Mouse (Mus musculus) intestine, embryonic 14.5 days (tissue): ENCODE results near the gene Rprd2. TPM values are rescaled to one million over a fixed set of nuclear protein-coding genes. Genes with fewer than 3 reads are reported as not detected.

Experiments used
- ATAC-seq: fragments of 200-750 bp; cut with Nextera tagmentation; replicated peaks from 2 replicates; pipeline ENCODE4 v1.8.0; 2017; ENCODE audit warnings: low read depth, moderate number of reproducible peaks, moderate TSS enrichment, moderate library complexity; ENCODE audit not compliant: low FRiP score, low TSS enrichment
- DNase-seq: peaks from one replicate; pipeline ENCODE4 v3.0.0-alpha.2; 2018; ENCODE audit warnings: low spot score
- H3K27ac ChIP-seq: fragments of 300-500 bp; sonication (generic); 2 replicates; pipeline ENCODE4 v1.5.1; 2014; ENCODE audit warnings: low read depth, mild to moderate bottlenecking, control low read depth
- H3K27me3 ChIP-seq: fragments of 300-500 bp; sonication (generic); replicated peaks from 2 replicates; pipeline ENCODE4 v1.6.1; 2014; ENCODE audit warnings: low read length, control low read depth; ENCODE audit not compliant: control insufficient read depth, insufficient read depth
- H3K36me3 ChIP-seq: fragments of 300-500 bp; sonication (generic); 2 replicates; pipeline ENCODE4 v1.6.1; 2014; ENCODE audit warnings: low read length, control low read depth; ENCODE audit not compliant: control insufficient read depth, insufficient read depth
- H3K4me1 ChIP-seq: fragments of 300-500 bp; sonication (generic); replicated peaks from 2 replicates; pipeline ENCODE4 v1.6.1; 2014; ENCODE audit warnings: low read length, control low read depth, mixed read lengths; ENCODE audit not compliant: control insufficient read depth, insufficient read depth
- H3K4me2 ChIP-seq: fragments of 300-500 bp; sonication (generic); 2 replicates; pipeline ENCODE4 v1.6.1; 2014; ENCODE audit warnings: low read length
- H3K4me3 ChIP-seq: fragments of 300-500 bp; sonication (generic); 2 replicates; pipeline ENCODE4 v1.5.1; 2014; ENCODE audit warnings: low read depth, low read length, control low read depth, mixed read lengths
- H3K9ac ChIP-seq: fragments of 300-500 bp; sonication (generic); 2 replicates; pipeline ENCODE4 v1.6.1; 2014; ENCODE audit warnings: mild to moderate bottlenecking, low read length
- H3K9me3 ChIP-seq: fragments of 300-500 bp; sonication (generic); 2 replicates; pipeline ENCODE4 v1.6.1; 2016; ENCODE audit warnings: low read length, control low read depth; ENCODE audit not compliant: control insufficient read depth
- WGBS: fragments of 180-500 bp; shearing (Covaris S2); extraction: QIAGEN DNeasy Blood & Tissue Kit; methylation state at CpG from one replicate; pipeline ENCODE4 v1.1.7; 2014; 5-methylcytosine and 5-hydroxymethylcytosine counted together
- microRNA-seq: library from miRNA; unstranded; fragments of <30 nt; microRNA quantifications from one replicate; pipeline ENCODE4, GENCODE M21; 2016
- polyA plus RNA-seq: library from polyadenylated mRNA; unstranded; fragments of >200 nt; fragmentation: Nextera tagmentation; extraction: Ambion mirVana; gene quantifications from 2 replicates; pipeline ENCODE4 v1.2.1, GENCODE M21; 2014

The Rprd2 gene
- polyA plus RNA-seq, 1 experiment from 2014 or later, result 19.8 TPM

DNA sequence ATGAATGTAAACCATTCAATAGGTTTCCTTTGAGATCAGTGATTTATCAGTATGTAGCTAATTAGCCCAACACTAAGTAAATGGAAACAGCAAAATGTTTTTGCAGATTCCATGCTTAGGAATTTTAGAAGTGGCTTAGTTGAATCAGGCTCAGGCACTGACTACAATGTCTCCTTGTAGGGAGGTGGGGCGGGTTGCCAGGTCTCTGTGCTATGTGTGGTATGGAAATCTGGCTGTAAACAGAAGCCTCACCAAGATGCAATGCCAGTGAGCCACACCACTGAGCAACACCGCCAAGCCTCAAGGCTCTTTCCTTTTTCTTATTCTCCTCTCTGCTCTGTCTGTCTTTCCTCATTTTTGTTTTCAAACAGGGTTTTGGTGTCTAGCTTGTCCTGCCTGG is 89.8 kb downstream of the Rprd2 start:
- ATAC-seq, result no peak
- H3K4me1 ChIP-seq, result no peaks in the 10 kb centered on the region
- no peaks in the 10 kb centered on the region for H3K9me3 ChIP-seq
- DNase-seq, result no peak
- no peaks in the 10 kb centered on the region for H3K27me3 ChIP-seq
- H3K27ac ChIP-seq, result no peak overlapping the region
- H3K9ac ChIP-seq, result no peak overlapping the region
- 77% methylated on average over 2 of the region's 2 CpGs for WGBS
- no peaks in the 10 kb centered on the region for H3K36me3 ChIP-seq
- H3K4me2 ChIP-seq, result no peak overlapping the region
- no peak overlapping the region for H3K4me3 ChIP-seq

DNA sequence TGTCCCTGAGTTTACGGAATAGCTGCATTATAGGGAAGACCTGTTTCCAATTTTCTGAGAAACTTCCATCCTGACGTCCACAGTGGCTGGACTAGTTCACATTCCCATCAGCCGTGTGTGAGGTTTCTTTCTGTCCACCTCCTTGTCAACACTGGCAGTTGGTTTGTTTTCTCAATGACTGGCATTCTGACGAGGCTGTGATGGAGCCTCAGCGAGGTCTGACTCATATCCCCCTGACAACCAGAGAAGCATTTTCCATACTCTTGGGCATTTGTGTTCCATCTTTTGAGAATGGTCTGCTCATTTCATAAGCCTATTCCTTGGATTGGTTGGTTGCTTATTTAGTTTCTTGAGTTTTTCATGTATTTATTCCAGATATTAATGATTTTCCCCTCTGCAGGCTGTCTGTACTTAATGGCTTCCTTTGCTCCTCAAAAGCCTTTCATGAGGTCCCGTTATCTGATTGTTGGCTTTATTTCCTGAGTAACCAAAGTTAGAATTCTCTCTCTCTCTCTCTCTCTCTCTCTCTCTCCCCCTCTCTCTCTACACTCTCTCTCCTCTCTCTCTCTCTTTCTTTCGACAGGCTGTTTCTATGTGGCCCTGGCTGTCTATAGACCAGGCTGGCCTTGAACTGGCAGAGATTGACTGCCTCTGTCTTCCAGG is 91.8 kb downstream of the Rprd2 start:
- no peak overlapping the region for H3K9ac ChIP-seq
- DNase-seq (no peak), ATAC-seq (no peak)
- H3K36me3 ChIP-seq, result no peaks in the 10 kb centered on the region
- no peak overlapping the region for H3K27ac ChIP-seq
- H3K9me3 ChIP-seq, result no peaks in the 10 kb centered on the region
- no peak overlapping the region for H3K4me2 ChIP-seq
- 55% methylated on average over 7 of the region's 7 CpGs for WGBS
- H3K4me3 ChIP-seq, result no peak overlapping the region
- no peaks in the 10 kb centered on the region for H3K4me1 ChIP-seq
- no peaks in the 10 kb centered on the region for H3K27me3 ChIP-seq

DNA sequence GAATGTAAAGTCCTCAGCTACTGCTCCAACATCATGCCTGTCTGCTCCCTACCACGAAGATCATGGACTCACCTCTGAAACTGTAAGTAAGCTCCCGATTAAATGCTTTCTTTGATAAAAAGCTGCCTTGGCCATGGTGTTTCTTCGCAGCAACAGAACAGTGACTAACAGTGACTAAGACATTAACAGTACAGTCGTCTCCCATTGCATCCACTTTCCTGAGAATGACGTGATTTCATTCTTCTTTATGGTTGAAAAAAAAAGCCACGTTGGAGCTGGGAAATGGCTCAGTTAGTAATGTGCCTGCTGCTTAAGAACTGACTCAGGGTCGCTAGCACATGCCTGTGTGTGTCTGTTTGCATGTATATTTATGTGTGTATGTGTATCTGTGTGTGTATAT is 92.8 kb downstream of the Rprd2 start:
- H3K27me3 ChIP-seq, result no peaks in the 10 kb centered on the region
- no peak for DNase-seq
- H3K9me3 ChIP-seq, result no peaks in the 10 kb centered on the region
- H3K9ac ChIP-seq, result no peak overlapping the region
- no peaks in the 10 kb centered on the region for H3K36me3 ChIP-seq
- WGBS, result 82% methylated on average over 7 of the region's 7 CpGs
- no peak overlapping the region for H3K4me2 ChIP-seq
- no peak overlapping the region for H3K4me3 ChIP-seq
- no peak overlapping the region for H3K27ac ChIP-seq
- ATAC-seq, result no peak
- H3K4me1 ChIP-seq, result no peaks in the 10 kb centered on the region

DNA sequence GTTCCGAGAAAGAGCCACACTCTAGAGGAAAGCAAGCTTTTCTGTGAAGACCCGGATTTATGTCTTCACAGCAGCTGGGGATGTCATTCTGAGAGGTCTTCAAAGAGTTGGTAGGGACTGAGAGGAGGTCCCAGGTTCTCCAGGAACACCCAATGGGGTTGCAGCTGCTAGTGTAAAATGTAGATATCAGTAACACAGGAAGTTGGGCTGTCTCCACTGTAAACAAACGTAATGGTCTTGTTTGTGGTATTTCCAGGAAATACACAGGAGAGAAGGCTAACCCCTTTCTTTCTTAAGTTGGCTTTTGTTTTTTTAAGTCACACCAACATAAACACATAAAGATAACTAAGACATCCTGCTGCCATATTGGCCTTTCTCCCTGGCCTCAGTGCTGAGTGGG is 96.3 kb downstream of the Rprd2 start:
- Histone ChIP-seq H3K4me2 (no peak overlapping the region), H3K36me3 (no peaks in the 10 kb centered on the region), H3K4me1 (no peaks in the 10 kb centered on the region), H3K27me3 (no peaks in the 10 kb centered on the region), H3K9me3 (no peaks in the 10 kb centered on the region), H3K9ac (no peak overlapping the region), H3K4me3 (no peak overlapping the region), H3K27ac (no peak overlapping the region)
- ATAC-seq, result no peak
- WGBS, result 69% methylated on average over 3 of the region's 3 CpGs
- no peak for DNase-seq

DNA sequence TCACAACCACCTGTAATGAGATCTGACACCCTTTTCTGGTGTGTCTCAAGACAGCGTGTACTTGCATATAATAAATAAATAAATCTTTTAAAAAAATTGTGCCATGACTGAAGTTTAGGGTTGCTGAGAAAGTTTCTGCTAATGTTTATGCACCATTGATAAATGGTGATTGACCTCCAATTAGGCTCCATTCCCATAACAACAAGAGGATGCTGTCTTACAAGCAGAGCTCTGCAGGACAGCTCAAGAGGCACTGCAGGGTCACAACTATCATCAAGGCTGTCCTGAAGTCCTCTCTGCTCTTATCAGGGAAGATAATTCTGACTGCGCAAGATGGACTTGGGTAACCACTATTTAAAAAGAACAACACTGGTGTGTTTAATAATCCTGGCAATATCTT is 100.5 kb downstream of the Rprd2 start:
- no peaks in the 10 kb centered on the region for H3K36me3 ChIP-seq
- H3K4me3 ChIP-seq, result no peak overlapping the region
- H3K9ac ChIP-seq, result no peak overlapping the region
- H3K4me1 ChIP-seq, result no peaks in the 10 kb centered on the region
- DNase-seq (no peak), ATAC-seq (no peak)
- no peaks in the 10 kb centered on the region for H3K9me3 ChIP-seq
- H3K27ac ChIP-seq, result no peak overlapping the region
- WGBS, result 65% methylated on average over 2 of the region's 2 CpGs
- no peak overlapping the region for H3K4me2 ChIP-seq
- no peaks in the 10 kb centered on the region for H3K27me3 ChIP-seq

DNA sequence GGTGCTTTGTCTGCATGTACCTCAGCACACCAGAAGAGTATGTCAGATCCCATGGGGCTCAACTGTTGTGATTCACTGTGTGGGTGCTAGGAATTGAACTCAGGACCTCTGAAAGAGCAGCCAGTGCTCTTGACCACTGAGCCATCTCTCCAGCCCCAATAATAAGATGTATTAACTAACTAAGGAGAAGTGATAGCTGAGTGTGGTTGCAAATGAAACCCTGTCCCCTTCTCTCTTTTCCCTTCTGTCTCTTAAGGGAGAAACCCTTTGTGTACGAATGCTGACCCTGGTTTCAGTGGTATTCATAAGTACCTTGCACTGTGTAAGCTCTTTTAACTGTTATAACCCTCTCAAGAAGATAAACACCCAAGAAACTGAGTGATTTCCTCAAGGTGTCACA is 102.6 kb downstream of the Rprd2 start:
- 65% methylated on average over 1 of the region's 1 CpGs for WGBS
- no peaks in the 10 kb centered on the region for H3K27me3 ChIP-seq
- ATAC-seq, result no peak

More for the DNA sequence above, 102.6 kb downstream of the Rprd2 start:
- H3K36me3 ChIP-seq, result no peaks in the 10 kb centered on the region
- no peaks in the 10 kb centered on the region for H3K4me1 ChIP-seq
- DNase-seq, result no peak
- H3K9ac ChIP-seq, result no peak overlapping the region
- no peak overlapping the region for H3K27ac ChIP-seq
- no peaks in the 10 kb centered on the region for H3K9me3 ChIP-seq
- no peak overlapping the region for H3K4me2 ChIP-seq
- H3K4me3 ChIP-seq, result no peak overlapping the region

Small RNA genes lying within 50 kb of the gene (microRNA-seq; reads per million reads assigned to microRNA genes)
- not detected for gene Mir7014

Other genes starting within 250 kb of the Rprd2 start
- gene Golph3l, start 229.9 kb downstream of the Rprd2 start, polyA plus RNA-seq, result 38.5 and 38.7 TPM in 2 replicates
- gene Ensa, start 193.9 kb downstream of the Rprd2 start, polyA plus RNA-seq, result 71.8 and 75.6 TPM in 2 replicates
- 49.8 and 57.5 TPM in 2 replicates for gene Mcl1, start 160.1 kb downstream of the Rprd2 start, polyA plus RNA-seq
- 1.2 and 2.6 TPM in 2 replicates for gene Adamtsl4, start 130.9 kb downstream of the Rprd2 start, polyA plus RNA-seq
- 23.2 and 26.3 TPM in 2 replicates for gene Ecm1, start 79.3 kb downstream of the Rprd2 start, polyA plus RNA-seq
- gene Tars2, start 58.7 kb downstream of the Rprd2 start, polyA plus RNA-seq, result 55.4 and 55.8 TPM in 2 replicates
- gene Prpf3, start 37.0 kb upstream of the Rprd2 start, polyA plus RNA-seq, result 50.3 and 54.0 TPM in 2 replicates
- gene Mrps21, start 52.7 kb upstream of the Rprd2 start, polyA plus RNA-seq, result 342 and 343 TPM in 2 replicates
- gene Ciart, start 63.4 kb upstream of the Rprd2 start, polyA plus RNA-seq, result 6.7 and 7.9 TPM in 2 replicates
- gene BC028528, start 73.1 kb upstream of the Rprd2 start, polyA plus RNA-seq, result 20.8 and 23.9 TPM in 2 replicates
- 40.4 and 44.1 TPM in 2 replicates for gene Aph1a, start 75.1 kb upstream of the Rprd2 start, polyA plus RNA-seq
- 2.7 and 4.3 TPM in 2 replicates for gene Car14, start 85.8 kb upstream of the Rprd2 start, polyA plus RNA-seq
- gene Anp32e, start 110.4 kb upstream of the Rprd2 start, polyA plus RNA-seq, result 54.3 and 61.2 TPM in 2 replicates
- gene Plekho1, start 177.1 kb upstream of the Rprd2 start, polyA plus RNA-seq, result 33.3 and 35.0 TPM in 2 replicates
- 20.6 and 25.8 TPM in 2 replicates for gene Vps45, start 239.6 kb upstream of the Rprd2 start, polyA plus RNA-seq